Mouse (Mus musculus): ENCODE data around the gene Ick. TPM values are rescaled to one million over a fixed set of nuclear protein-coding genes. Genes with fewer than 3 reads are reported as not detected.

Gene Ick
- total and polyA plus RNA-seq, 3 experiments, result 6.1 to 16.1 TPM; not detected in 1

GRCm38 (mm10) chr9:78117690-78118089, 8.7 kb downstream of the Ick start:
- H3K27ac ChIP-seq (ENCODE audit: control insufficient read depth, low read depth, low read length), result no peak overlapping the region
- H3K4me3 ChIP-seq (ENCODE audit: control insufficient read depth in 1 of 2, insufficient read depth in 1 of 2, low read depth in 2 of 2, low read length in 2 of 2), result no peak overlapping the region
- peak; percentile 62 for DNase-seq (ENCODE audit: low read depth, low spot score)
- no peaks in the 10 kb centered on the region for H3K27me3 ChIP-seq (ENCODE audit: control insufficient read depth in 1 of 2, insufficient read depth in 2 of 2, low read length in 2 of 2)
- H3K9ac ChIP-seq (ENCODE audit: control insufficient read depth, low read depth, low read length, poor library complexity, severe bottlenecking), result no peak overlapping the region
- H3K36me3 ChIP-seq (ENCODE audit: control insufficient read depth in 1 of 2, insufficient read depth in 2 of 2, low read length in 2 of 2), result peaks cover 0 to 22% of the 10 kb centered on the region in 2 experiments; a peak in 2 of 4 replicates
- no peaks in the 10 kb centered on the region for H3K9me3 ChIP-seq (replicated peaks; ENCODE audit: insufficient read depth, low read length)
- H3K4me1 ChIP-seq (ENCODE audit: control insufficient read depth in 1 of 2, insufficient read depth in 2 of 2, low read length in 2 of 2), result peaks cover 7 to 20% of the 10 kb centered on the region in 2 experiments
- H3K79me2 ChIP-seq (ENCODE audit: control insufficient read depth, insufficient read depth, low read length, poor library complexity), result peaks cover 8% of the 10 kb centered on the region
- TF ChIP-seq MEF2A (IDR thresholded peaks at IDR 0.05; ENCODE audit: extremely low read depth, insufficient replicate concordance, low read depth, low read length, poor library complexity, severe bottlenecking) (no peak), TBP (IDR thresholded peaks at IDR 0.05; ENCODE audit: low read depth, low read length) (no peak), CTCF (IDR thresholded peaks at IDR 0.05 in 2 of 3, conservative IDR thresholded peaks at IDR 0.05 in 1 of 3; ENCODE audit: control insufficient read depth in 1 of 3, insufficient read depth in 1 of 3, low read depth in 2 of 3, low read length in 3 of 3, poor library complexity in 1 of 3, severe bottlenecking in 1 of 3) (no peak), BHLHE40 (IDR thresholded peaks at IDR 0.05; ENCODE audit: borderline replicate concordance, low read depth, low read length) (0 out of 2 replicates have a peak, but pooled peaks have one; percentile 13), RCOR1 (IDR thresholded peaks at IDR 0.05; ENCODE audit: low read depth, low read length) (peak; percentile 8; the same call in 1 of the 2 replicates), POLR2AphosphoS2 (IDR thresholded peaks at IDR 0.05; ENCODE audit: low read length) (no peak), MAZ (IDR thresholded peaks at IDR 0.05; ENCODE audit: low read depth, low read length) (no peak), SIN3A (IDR thresholded peaks at IDR 0.05; ENCODE audit: low read length) (peak; percentile 63), USF2 (IDR thresholded peaks at IDR 0.05; ENCODE audit: borderline replicate concordance in 1 of 2, insufficient read depth in 1 of 2, low read depth in 1 of 2, low read length in 2 of 2) (no peak), CHD2 (IDR thresholded peaks at IDR 0.05; ENCODE audit: low read length) (no peak), ZNF384 (IDR thresholded peaks at IDR 0.05; ENCODE audit: low read depth, low read length) (no peak), EP300 (IDR thresholded peaks at IDR 0.05; ENCODE audit: low read depth in 1 of 2, low read length in 2 of 2) (peak; percentile 65 to 75; a peak in 3 of 4 replicates), NELFE (IDR thresholded peaks at IDR 0.05; ENCODE audit: low read depth, low read length) (no peak), CHD1 (IDR thresholded peaks at IDR 0.05; ENCODE audit: low read depth, low read length) (no peak), MXI1 (IDR thresholded peaks at IDR 0.05; ENCODE audit: low read depth, low read length) (peak; percentile 49; the same call in 1 of the 2 replicates), MAFK (IDR thresholded peaks at IDR 0.05; ENCODE audit: borderline replicate concordance, low read depth, low read length) (no peak), HCFC1 (IDR thresholded peaks at IDR 0.05; ENCODE audit: low read depth, low read length) (no peak), ELF1 (IDR thresholded peaks at IDR 0.05; ENCODE audit: low read depth, low read length) (no peak), GATA1 (IDR thresholded peaks at IDR 0.05; ENCODE audit: low read depth, low read length) (peak; percentile 69), NRF1 (IDR thresholded peaks at IDR 0.05; ENCODE audit: insufficient read depth, low read depth, low read length, poor library complexity, severe bottlenecking) (no peak), JUND (IDR thresholded peaks at IDR 0.05; ENCODE audit: low read depth, low read length) (no peak), POLR2AphosphoS5 (IDR thresholded peaks at IDR 0.05; ENCODE audit: borderline replicate concordance, low read depth, low read length) (no peak), ZMIZ1 (IDR thresholded peaks at IDR 0.05; ENCODE audit: low read depth, low read length) (no peak), MAX (IDR thresholded peaks at IDR 0.05; ENCODE audit: low read length) (peak; percentile 32; the same call in 1 of the 2 replicates), RAD21 (IDR thresholded peaks at IDR 0.05; ENCODE audit: low read depth, low read length) (no peak), USF1 (IDR thresholded peaks at IDR 0.05; ENCODE audit: low read depth, low read length) (peak; percentile 56; the same call in 1 of the 2 replicates), UBTF (IDR thresholded peaks at IDR 0.05; ENCODE audit: borderline replicate concordance, insufficient read depth, low read depth, low read length) (no peak), TCF12 (IDR thresholded peaks at IDR 0.05; ENCODE audit: low read depth, low read length) (peak; percentile 75), POLR2A (IDR thresholded peaks at IDR 0.05; ENCODE audit: control insufficient read depth in 1 of 2, insufficient read depth in 1 of 2, low read depth in 1 of 2, low read length in 2 of 2, poor library complexity in 1 of 2) (no peak), E2F4 (IDR thresholded peaks at IDR 0.05; ENCODE audit: borderline replicate concordance, low read depth, low read length) (no peak), ZC3H11A (IDR thresholded peaks at IDR 0.05; ENCODE audit: low read depth, low read length) (no peak), KAT2A (conservative IDR thresholded peaks at IDR 0.05; ENCODE audit: low read depth, low read length) (no peak), SMC3 (IDR thresholded peaks at IDR 0.05; ENCODE audit: low read depth, low read length) (no peak), MYC (IDR thresholded peaks at IDR 0.05; ENCODE audit: low read depth, low read length) (no peak), TAL1 (IDR thresholded peaks at IDR 0.05; ENCODE audit: low read length) (peak; percentile 62), ZKSCAN1 (IDR thresholded peaks at IDR 0.05; ENCODE audit: low read depth, low read length) (no peak), MYB (IDR thresholded peaks at IDR 0.05; ENCODE audit: low read depth, low read length) (no peak), ETS1 (IDR thresholded peaks at IDR 0.05; ENCODE audit: low read depth, low read length) (peak; percentile 75)

Data from MEL (cell line).